Mouse (Mus musculus) liver, embryonic 14.5 days (tissue): ENCODE measurements at regions not wholly inside any gene's neighbourhood (a gene's known extent, or its start where the extent isn't known, plus 50 kb on each side); places are given as distances from the start of the nearest gene placed in this dataset.
"Not testable (repeated sequence)": the region's sequence is repeated elsewhere in the genome, so short reads cannot be mapped to it uniquely, and the experiment has no call there.

Source experiments
- ATAC-seq: fragments of 200-750 bp; cut with Nextera tagmentation; 2 replicates; pipeline ENCODE4 v1.8.0; 2017; ENCODE audit warnings: moderate number of reproducible peaks, mild to moderate bottlenecking, moderate library complexity; ENCODE audit not compliant: insufficient read depth
- DNase-seq, 3 experiments: peaks; one replicate each; pipeline ENCODE4 v3.0.0-alpha.2; 2012 to 2013; ENCODE audit warnings: low read depth in 3 of 3, low spot score in 3 of 3
- H3K27ac ChIP-seq: fragments of 300-500 bp; sonication (generic); 2 replicates; pipeline ENCODE4 v1.5.1; 2014; ENCODE audit warnings: moderate library complexity, mild to moderate bottlenecking, control low read depth, inconsistent platforms
- H3K27me3 ChIP-seq: fragments of 300-500 bp; sonication (generic); 2 replicates; pipeline ENCODE4 v1.6.1; 2014; ENCODE audit warnings: mild to moderate bottlenecking, low read length, moderate library complexity; ENCODE audit not compliant: control insufficient read depth, insufficient read depth
- H3K36me3 ChIP-seq: fragments of 300-500 bp; sonication (generic); replicated peaks from 2 replicates; pipeline ENCODE4 v1.6.1; 2014; ENCODE audit warnings: low read depth; ENCODE audit not compliant: control insufficient read depth, insufficient read depth
- H3K4me1 ChIP-seq, 2 experiments: fragments of 200-500 bp in 1 of 2; fragments of 300-500 bp in 1 of 2; sonication (generic) in 1 of 2; replicated peaks; 2 replicates each; pipeline ENCODE4 v1.6.1; 2012 to 2014; ENCODE audit warnings: antibody characterized with exemption in 1 of 2, inconsistent platforms in 1 of 2, low read length in 1 of 2; ENCODE audit not compliant: control insufficient read depth in 2 of 2, insufficient read depth in 2 of 2
- H3K4me2 ChIP-seq: fragments of 300-500 bp; sonication (generic); 2 replicates; pipeline ENCODE4 v1.6.1; 2014; ENCODE audit warnings: low read depth, mild to moderate bottlenecking, control low read depth, moderate library complexity
- H3K4me3 ChIP-seq, 2 experiments: fragments of 200-500 bp in 1 of 2; fragments of 300-500 bp in 1 of 2; sonication (generic) in 1 of 2; 2 replicates each; pipeline ENCODE4 v1.5.1; 2012 to 2014; ENCODE audit warnings: low read depth in 2 of 2, low read length in 2 of 2, mild to moderate bottlenecking in 2 of 2, control low read depth in 1 of 2, inconsistent platforms in 1 of 2, moderate library complexity in 1 of 2; ENCODE audit not compliant: insufficient read depth in 1 of 2
- H3K9ac ChIP-seq: fragments of 300-500 bp; sonication (generic); replicated peaks from 2 replicates; pipeline ENCODE4 v1.6.1; 2014; ENCODE audit warnings: mild to moderate bottlenecking, control low read depth, moderate library complexity
- H3K9me3 ChIP-seq: fragments of 300-500 bp; sonication (generic); 2 replicates; pipeline ENCODE4 v1.6.1; 2016; ENCODE audit warnings: low read length, mixed read lengths; ENCODE audit not compliant: control insufficient read depth
- CTCF ChIP-seq: IDR thresholded peaks from 2 replicates; pipeline ENCODE4 v1.5.1; 2016; ENCODE audit warnings: antibody characterized with exemption, low read depth, control low read depth
- EP300 ChIP-seq: IDR thresholded peaks from 2 replicates; pipeline ENCODE4 v1.6.1; 2016; ENCODE audit warnings: antibody characterized with exemption, low read depth
- WGBS: fragments of 180-500 bp; shearing (Covaris S2); extraction: QIAGEN DNeasy Blood & Tissue Kit; methylation state at CpG from one replicate; pipeline ENCODE4 v1.1.7; 2014; ENCODE audit not compliant: insufficient replicate concordance; 5-methylcytosine and 5-hydroxymethylcytosine counted together

- not testable (repeated sequence) for ATAC-seq
Measured at GRCm38 (mm10) chr14:19217916-19218315, 200.8 kb downstream of the Gm21738 start.

GRCm38 (mm10) chr14:19208507-19208906 is 210.2 kb downstream of the Gm21738 start:
- TF ChIP-seq CTCF (no peak), EP300 (no peak)
- Histone ChIP-seq H3K9ac (no peak overlapping the region), H3K4me3 (no peak overlapping the region), H3K4me1 (no peaks in the 10 kb centered on the region), H3K4me2 (no peak overlapping the region), H3K27ac (no peak overlapping the region), H3K9me3 (no peaks in the 10 kb centered on the region), H3K36me3 (no peaks in the 10 kb centered on the region), H3K27me3 (no peaks in the 10 kb centered on the region)
- WGBS, result 15% methylated on average over 4 of the region's 4 CpGs
- DNase-seq, result no peak
- ATAC-seq, result no peak

More at GRCm38 (mm10) chr14:19217916-19218315, 200.8 kb downstream of the Gm21738 start:
- H3K27ac ChIP-seq, H3K9me3 ChIP-seq, H3K9ac ChIP-seq, H3K36me3 ChIP-seq, H3K4me2 ChIP-seq, DNase-seq, H3K27me3 ChIP-seq, H3K4me3 ChIP-seq, H3K4me1 ChIP-seq: not testable (repeated sequence)
- 50% methylated on average over 5 of the region's 5 CpGs for WGBS

GRCm38 (mm10) chr14:19180203-19180602 is 238.5 kb downstream of the Gm21738 start:
- WGBS, result 49% methylated on average over 9 of the region's 9 CpGs
- not testable (repeated sequence) for H3K4me2 ChIP-seq, H3K27ac ChIP-seq, DNase-seq, H3K27me3 ChIP-seq, H3K9ac ChIP-seq, H3K9me3 ChIP-seq, ATAC-seq, H3K4me3 ChIP-seq, H3K4me1 ChIP-seq, H3K36me3 ChIP-seq

- not testable (repeated sequence) for ATAC-seq, H3K9ac ChIP-seq, DNase-seq, H3K4me1 ChIP-seq, H3K9me3 ChIP-seq, H3K36me3 ChIP-seq, H3K27ac ChIP-seq, H3K27me3 ChIP-seq, H3K4me3 ChIP-seq, H3K4me2 ChIP-seq
- 18% methylated on average over 3 of the region's 3 CpGs for WGBS
Measured at GRCm38 (mm10) chr14:19178060-19178459, 240.7 kb downstream of the Gm21738 start.

GRCm38 (mm10) chr14:19175288-19175687 is 243.4 kb downstream of the Gm21738 start:
- ATAC-seq, result no peak
- Histone ChIP-seq H3K4me3 (no peak overlapping the region), H3K27ac (no peak overlapping the region), H3K4me1 (no peaks in the 10 kb centered on the region), H3K9me3 (no peaks in the 10 kb centered on the region), H3K36me3 (no peaks in the 10 kb centered on the region), H3K9ac (no peak overlapping the region), H3K27me3 (no peaks in the 10 kb centered on the region), H3K4me2 (no peak overlapping the region)
- 9% methylated on average over 2 of the region's 2 CpGs for WGBS
- TF ChIP-seq CTCF (peak; percentile 59), EP300 (no peak)
- DNase-seq, result no peak

- ATAC-seq, H3K9me3 ChIP-seq, H3K4me3 ChIP-seq: not testable (repeated sequence)
Measured at GRCm38 (mm10) chr14:19170300-19171022, 248.3 kb downstream of the Gm21738 start.

More at GRCm38 (mm10) chr14:19170300-19171022, 248.3 kb downstream of the Gm21738 start:
- H3K36me3 ChIP-seq, H3K4me1 ChIP-seq, H3K4me2 ChIP-seq, H3K27me3 ChIP-seq, H3K9ac ChIP-seq, H3K27ac ChIP-seq, DNase-seq: not testable (repeated sequence)
- WGBS, result 54% methylated on average over 4 of the region's 4 CpGs
